Mouse (Mus musculus) CH12.LX (cell line): ENCODE measurements at regions not wholly inside any gene's neighbourhood (a gene's known extent, or its start where the extent isn't known, plus 50 kb on each side); places are given as distances from the start of the nearest gene placed in this dataset.

Source experiments
- DNase-seq: peaks from one replicate; pipeline ENCODE4 v3.0.0-alpha.2; 2013; ENCODE audit errors: extremely low read depth
- H3K27ac ChIP-seq: 2 replicates; pipeline ENCODE4 v1.5.1; 2012; ENCODE audit warnings: low read depth, mild to moderate bottlenecking, control low read depth, moderate library complexity; ENCODE audit not compliant: insufficient read depth
- H3K27me3 ChIP-seq: replicated peaks from 2 replicates; pipeline ENCODE3; 2012; ENCODE audit warnings: inconsistent platforms
- H3K36me3 ChIP-seq, 2 experiments: replicated peaks in 1 of 2; 2 replicates each; pipeline versions ENCODE3 to v1.6.1; 2012; ENCODE audit warnings: inconsistent platforms in 1 of 2, low read length in 1 of 2, mild to moderate bottlenecking in 1 of 2, mixed read lengths in 1 of 2, moderate library complexity in 1 of 2; ENCODE audit not compliant: control insufficient read depth in 1 of 2, insufficient read depth in 1 of 2
- H3K4me1 ChIP-seq, 2 experiments: 2 replicates each; pipeline ENCODE4 v1.6.1; 2012; ENCODE audit warnings: inconsistent platforms in 1 of 2, moderate library complexity in 1 of 2; ENCODE audit not compliant: insufficient read depth in 2 of 2, control insufficient read depth in 1 of 2
- H3K4me2 ChIP-seq: 2 replicates; pipeline ENCODE4 v1.6.1; 2012; ENCODE audit warnings: low read depth, mild to moderate bottlenecking, control low read depth; ENCODE audit not compliant: poor library complexity, insufficient read depth, severe bottlenecking
- H3K4me3 ChIP-seq, 3 experiments: fragments of 150-350 bp in 1 of 3; sonication (generic) in 1 of 3; replicated peaks in 1 of 3; 2 replicates each; pipeline versions ENCODE3 to v1.5.1; 2011 to 2012; ENCODE audit warnings: low read depth in 2 of 3, low read length in 2 of 3, mild to moderate bottlenecking in 2 of 3, moderate library complexity in 2 of 3, control low read depth in 1 of 3, improper control_type of control experiment in 1 of 3, inconsistent platforms in 1 of 3, mixed read lengths in 1 of 3; ENCODE audit not compliant: poor library complexity in 1 of 3
- H3K79me2 ChIP-seq: replicated peaks from 2 replicates; pipeline ENCODE4 v1.6.1; 2012; ENCODE audit warnings: mild to moderate bottlenecking, moderate library complexity; ENCODE audit not compliant: control insufficient read depth, poor library complexity, insufficient read depth, severe bottlenecking; ENCODE audit errors: extremely low read depth
- H3K9ac ChIP-seq: 2 replicates; pipeline ENCODE4 v1.6.1; 2012; ENCODE audit warnings: low read depth, mild to moderate bottlenecking, control low read depth, moderate library complexity; ENCODE audit not compliant: insufficient read depth
- H3K9me3 ChIP-seq: replicated peaks from 2 replicates; pipeline ENCODE3; 2012; ENCODE audit warnings: low read length, inconsistent platforms, mixed read lengths
- BHLHE40 ChIP-seq: IDR thresholded peaks from 2 replicates; pipeline ENCODE4 v1.6.1; 2011; ENCODE audit warnings: mild to moderate bottlenecking, low read depth, low read length, improper control_type of control experiment
- CHD1 ChIP-seq: IDR thresholded peaks from 2 replicates; pipeline ENCODE4 v1.6.1; 2012; ENCODE audit warnings: low read depth, low read length, improper control_type of control experiment, inconsistent platforms
- CTCF ChIP-seq, 2 experiments: IDR thresholded peaks in 1 of 2; conservative IDR thresholded peaks in 1 of 2; 2 replicates each; pipeline ENCODE4 v1.5.1; 2011 to 2012; ENCODE audit warnings: low read depth in 2 of 2, low read length in 2 of 2, improper control_type of control experiment in 1 of 2, inconsistent platforms in 1 of 2, mild to moderate bottlenecking in 1 of 2, moderate library complexity in 1 of 2
- E2F4 ChIP-seq: IDR thresholded peaks from 2 replicates; pipeline ENCODE4 v1.6.1; 2011; ENCODE audit warnings: low read depth, low read length, improper control_type of control experiment; ENCODE audit not compliant: insufficient replicate concordance
- ELF1 ChIP-seq: IDR thresholded peaks from 2 replicates; pipeline ENCODE4 v1.6.1; 2014; ENCODE audit warnings: low read depth, mild to moderate bottlenecking, inconsistent platforms, low read length, improper control_type of control experiment
- ETS1 ChIP-seq: conservative IDR thresholded peaks from 2 replicates; pipeline ENCODE4 v1.6.1; 2012; ENCODE audit warnings: low read depth, mild to moderate bottlenecking, inconsistent platforms, low read length, improper control_type of control experiment, moderate library complexity
- GABPA ChIP-seq: IDR thresholded peaks from 2 replicates; pipeline ENCODE4 v1.6.1; 2012; ENCODE audit warnings: low read depth, low read length, improper control_type of control experiment, inconsistent platforms; ENCODE audit not compliant: insufficient replicate concordance
- HCFC1 ChIP-seq: IDR thresholded peaks from 2 replicates; pipeline ENCODE4 v1.6.1; 2012; ENCODE audit warnings: low read depth, mild to moderate bottlenecking, inconsistent platforms, low read length, improper control_type of control experiment
- JUN ChIP-seq: IDR thresholded peaks from 2 replicates; pipeline ENCODE4 v1.6.1; 2011; ENCODE audit warnings: low read depth, mild to moderate bottlenecking, low read length, improper control_type of control experiment, moderate library complexity; ENCODE audit not compliant: insufficient read depth
- JUND ChIP-seq: conservative IDR thresholded peaks from 2 replicates; pipeline ENCODE4 v1.6.1; 2011; ENCODE audit warnings: low read depth, low read length, improper control_type of control experiment
- KAT2A ChIP-seq: IDR thresholded peaks from 2 replicates; pipeline ENCODE4 v1.6.1; 2012; ENCODE audit warnings: low read length, improper control_type of control experiment, inconsistent platforms; ENCODE audit not compliant: insufficient replicate concordance
- NELFE ChIP-seq: IDR thresholded peaks from 2 replicates; pipeline ENCODE4 v1.6.1; 2011; ENCODE audit warnings: low read depth, low read length, improper control_type of control experiment
- NRF1 ChIP-seq: IDR thresholded peaks from 2 replicates; pipeline ENCODE4 v1.6.1; 2014; ENCODE audit warnings: low read depth, mild to moderate bottlenecking, inconsistent platforms, low read length, improper control_type of control experiment, moderate library complexity
- POLR2AphosphoS2 ChIP-seq: IDR thresholded peaks from 2 replicates; pipeline ENCODE4 v1.6.1; 2011; ENCODE audit warnings: low read depth, low read length, improper control_type of control experiment
- RAD21 ChIP-seq: IDR thresholded peaks from 2 replicates; pipeline ENCODE4 v1.6.1; 2011; ENCODE audit warnings: low read depth, mild to moderate bottlenecking, low read length, improper control_type of control experiment, moderate library complexity
- RCOR1 ChIP-seq: conservative IDR thresholded peaks from 2 replicates; pipeline ENCODE4 v1.6.1; 2012; ENCODE audit warnings: low read depth, mild to moderate bottlenecking, inconsistent platforms, low read length, improper control_type of control experiment
- SIN3A ChIP-seq: IDR thresholded peaks from 2 replicates; pipeline ENCODE4 v1.6.1; 2012; ENCODE audit warnings: low read length, improper control_type of control experiment, inconsistent platforms
- SMC3 ChIP-seq: IDR thresholded peaks from 2 replicates; pipeline ENCODE4 v1.6.1; 2011; ENCODE audit warnings: low read depth, low read length, improper control_type of control experiment
- TBP ChIP-seq: conservative IDR thresholded peaks from 2 replicates; pipeline ENCODE4 v1.6.1; 2011; ENCODE audit warnings: low read depth, low read length, improper control_type of control experiment
- TCF12 ChIP-seq: IDR thresholded peaks from 2 replicates; pipeline ENCODE4 v1.6.1; 2014; ENCODE audit warnings: low read depth, mild to moderate bottlenecking, inconsistent platforms, low read length, improper control_type of control experiment
- UBTF ChIP-seq: IDR thresholded peaks from 2 replicates; pipeline ENCODE4 v1.6.1; 2012; ENCODE audit warnings: low read depth, mild to moderate bottlenecking, inconsistent platforms, low read length, improper control_type of control experiment, moderate library complexity
- USF1 ChIP-seq: IDR thresholded peaks from 2 replicates; pipeline ENCODE4 v1.6.1; 2014; ENCODE audit warnings: low read depth, mild to moderate bottlenecking, inconsistent platforms, low read length, improper control_type of control experiment
- ZC3H11A ChIP-seq: IDR thresholded peaks from 2 replicates; pipeline ENCODE4 v1.6.1; 2012; ENCODE audit warnings: low read depth, mild to moderate bottlenecking, inconsistent platforms, low read length, improper control_type of control experiment
- ZKSCAN1 ChIP-seq: IDR thresholded peaks from 2 replicates; pipeline ENCODE4 v1.6.1; 2012; ENCODE audit warnings: low read depth, inconsistent platforms, low read length, improper control_type of control experiment, borderline replicate concordance
- ZNF384 ChIP-seq: IDR thresholded peaks from 2 replicates; pipeline ENCODE4 v1.6.1; 2012; ENCODE audit warnings: low read depth, low read length, improper control_type of control experiment, inconsistent platforms
- dilution Hi-C: fragments of 300-500 bp; cut with MboI; formaldehyde crosslinking; loops from 2 replicates; pipeline ENCODE4 v1.14.3; 2020; ENCODE audit warnings: low sequenced_read_pairs; ENCODE audit not compliant: extremely low pct_unique_long_range_greater_than_20kb, extremely low pct_ligation_motif_present
- in situ Hi-C: fragments of 300-500 bp; cut with MboI; formaldehyde crosslinking; loops from 3 replicates; pipeline ENCODE4 v1.14.3; 2019; ENCODE audit warnings: low sequenced_read_pairs, low pct_ligation_motif_present, low pct_unique_long_range_greater_than_20kb, mixed read lengths

DNA sequence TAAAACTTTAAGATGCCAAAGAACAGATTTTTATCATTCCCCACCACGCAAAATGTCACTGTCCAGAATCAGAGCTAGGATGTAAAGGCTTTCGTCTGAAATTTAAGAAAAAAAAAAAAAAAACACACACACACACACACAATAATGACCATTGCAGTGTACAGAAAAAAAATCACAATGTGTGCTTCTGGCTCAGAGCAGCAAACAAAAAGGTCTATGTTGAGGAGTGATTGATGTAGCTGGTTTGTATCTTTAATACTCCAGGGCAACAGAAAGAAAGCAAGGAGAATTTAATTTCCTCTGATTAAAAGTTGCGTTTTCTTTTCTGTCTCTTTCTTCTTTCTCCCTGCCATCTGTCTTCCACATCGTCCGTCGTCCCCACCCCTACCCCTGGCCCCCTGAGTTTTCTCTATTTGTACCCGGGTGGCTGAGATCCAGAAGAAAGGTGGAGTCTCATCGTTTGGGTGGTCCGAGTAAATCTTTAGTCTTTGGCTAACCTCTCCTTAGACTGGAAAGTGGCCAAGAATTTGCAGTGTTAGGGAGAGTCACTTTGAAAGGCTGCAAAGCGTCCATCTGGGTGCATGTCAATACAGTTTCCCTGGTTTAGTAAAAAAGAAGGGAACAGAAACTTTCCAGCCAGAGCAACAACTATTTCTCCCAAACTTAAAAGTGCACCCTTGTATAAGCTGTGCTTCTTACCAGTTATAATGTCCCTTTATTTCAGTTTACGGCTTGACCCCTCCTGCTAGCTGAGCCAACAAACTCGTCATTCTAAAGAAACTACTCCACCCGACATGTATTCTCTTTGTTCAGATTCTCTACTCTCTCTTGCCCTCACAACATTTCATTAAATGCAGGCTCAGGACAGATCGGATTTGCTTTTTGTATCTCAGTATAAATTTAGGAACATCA, 199.6 kb upstream of the Cxadr start:
- Histone ChIP-seq H3K27ac (no peak overlapping the region), H3K27me3 (no peaks in the 10 kb centered on the region), H3K9ac (no peak overlapping the region), H3K4me1 (no peaks in the 10 kb centered on the region), H3K4me2 (no peak overlapping the region), H3K4me3 (no peak overlapping the region), H3K79me2 (no peaks in the 10 kb centered on the region), H3K36me3 (no peaks in the 10 kb centered on the region), H3K9me3 (peaks cover 19% of the 10 kb centered on the region)
- in situ Hi-C loops (no loop called here), dilution Hi-C loops (no loop called here)
- no peak for DNase-seq
- no peak for TF ChIP-seq USF1
- no peak for TF ChIP-seq UBTF
- TF ChIP-seq GABPA = no peak
- no peak for TF ChIP-seq ZKSCAN1
- no peak for TF ChIP-seq RAD21
- no peak for TF ChIP-seq ZNF384
- TF ChIP-seq ETS1 = no peak
- no peak for TF ChIP-seq NELFE
- TF ChIP-seq KAT2A = no peak
- no peak for TF ChIP-seq NRF1
- no peak for TF ChIP-seq BHLHE40
- no peak for TF ChIP-seq JUN
- no peak for TF ChIP-seq SMC3

DNA sequence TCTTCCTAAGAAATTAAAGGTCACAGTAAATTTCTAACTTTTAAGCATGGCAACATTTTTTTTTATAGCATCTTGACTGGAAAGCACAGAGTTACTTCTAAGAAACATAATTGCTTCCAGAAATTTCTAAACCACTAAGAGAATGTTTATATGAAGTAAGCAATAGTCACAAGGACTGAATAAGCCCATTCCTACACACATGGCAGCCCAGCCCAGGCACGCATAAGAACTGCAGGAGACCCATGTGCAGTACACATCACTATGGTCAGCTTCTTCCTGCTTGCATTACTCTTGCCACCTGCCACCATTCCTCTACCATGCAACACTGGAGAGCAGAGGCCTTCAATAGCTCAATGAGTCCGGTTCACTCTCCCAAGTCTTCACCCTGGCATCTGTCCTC, 201.4 kb upstream of the Cxadr start:
- in situ Hi-C loops (no loop called here), dilution Hi-C loops (no loop called here)
- H3K9me3 ChIP-seq = peaks cover 21% of the 10 kb centered on the region
- no peaks in the 10 kb centered on the region for H3K27me3 ChIP-seq
- H3K4me1 ChIP-seq = no peaks in the 10 kb centered on the region
- H3K4me3 ChIP-seq = no peak overlapping the region
- no peak overlapping the region for H3K4me2 ChIP-seq
- TF ChIP-seq JUN (no peak), TBP (no peak), HCFC1 (no peak), ELF1 (no peak), E2F4 (no peak), ZC3H11A (no peak), POLR2AphosphoS2 (no peak), JUND (no peak), CHD1 (no peak), SMC3 (no peak), CTCF (conservative IDR thresholded peaks at IDR 0.05 in 1 of 2, IDR thresholded peaks at IDR 0.05 in 1 of 2; ENCODE audit: low read depth in 2 of 2, low read length in 2 of 2) (no peak), SIN3A (no peak), RCOR1 (no peak), TCF12 (no peak), BHLHE40 (no peak)
- no peak for DNase-seq
- no peaks in the 10 kb centered on the region for H3K79me2 ChIP-seq
- H3K9ac ChIP-seq = no peak overlapping the region
- no peaks in the 10 kb centered on the region for H3K36me3 ChIP-seq
- no peak overlapping the region for H3K27ac ChIP-seq
